Mouse (Mus musculus): Measurements from ENCODE around the gene Gimap8.
"Not testable (repeated sequence)": the region's sequence is repeated elsewhere in the genome, so short reads cannot be mapped to it uniquely, and the experiment has no call there.

Gimap8 gene

GRCm38 (mm10) chr6:48646995-48647394 lies at the start of gene Gimap8:
Gimap8 (plus strand) TSS chr6:48647234.
- DNase-seq: peak; percentile 84 to 89

GRCm38 (mm10) chr6:48600594-48600993 lies 46.4 kb upstream of the Gimap8 start:
- no peak for DNase-seq

GRCm38 (mm10) chr6:48601271-48602079 lies 45.6 kb upstream of the Gimap8 start, which contains the start of gene Zfp775:
Zfp775 (plus strand) TSS chr6:48602063.
- DNase-seq: peak; percentile 90

GRCm38 (mm10) chr6:48602080-48602741 lies 44.8 kb upstream of the Gimap8 start:
- DNase-seq: peak in 1 of 2 experiments; percentile 21

GRCm38 (mm10) chr6:48608124-48608523 lies 38.9 kb upstream of the Gimap8 start:
- DNase-seq: no peak

- DNase-seq: no peak
Measured at GRCm38 (mm10) chr6:48609512-48609911, 37.5 kb upstream of the Gimap8 start.

GRCm38 (mm10) chr6:48610657-48611056 lies 36.4 kb upstream of the Gimap8 start:
- DNase-seq: no peak

GRCm38 (mm10) chr6:48613464-48613863 lies 33.6 kb upstream of the Gimap8 start:
- DNase-seq: no peak

- DNase-seq: no peak
Measured at GRCm38 (mm10) chr6:48614756-48615155, 32.3 kb upstream of the Gimap8 start.

GRCm38 (mm10) chr6:48620031-48620430 lies 27.0 kb upstream of the Gimap8 start:
- DNase-seq: no peak

- not testable (repeated sequence) for DNase-seq
Measured at GRCm38 (mm10) chr6:48622186-48622843, 24.7 kb upstream of the Gimap8 start.

- no peak for DNase-seq
Measured at GRCm38 (mm10) chr6:48623460-48623859, 23.6 kb upstream of the Gimap8 start.

GRCm38 (mm10) chr6:48626464-48626863 lies 20.6 kb upstream of the Gimap8 start, which contains the start of gene AI854703:
AI854703 (plus strand) TSS chr6:48626764.
- DNase-seq: no peak

- DNase-seq: peak; percentile 35 to 39
Measured at GRCm38 (mm10) chr6:48626984-48627383, 20.1 kb upstream of the Gimap8 start.

- no peak for DNase-seq
Measured at GRCm38 (mm10) chr6:48627511-48627924, 19.5 kb upstream of the Gimap8 start.

- no peak for DNase-seq
Measured at GRCm38 (mm10) chr6:48628377-48628776, 18.7 kb upstream of the Gimap8 start.

GRCm38 (mm10) chr6:48628808-48629660 lies 18.0 kb upstream of the Gimap8 start:
- peak; percentile 51 to 55 for DNase-seq

- DNase-seq: no peak
Measured at GRCm38 (mm10) chr6:48629661-48630034, 17.4 kb upstream of the Gimap8 start.

GRCm38 (mm10) chr6:48630831-48631230 lies 16.2 kb upstream of the Gimap8 start:
- no peak for DNase-seq

GRCm38 (mm10) chr6:48635105-48635504 lies 11.9 kb upstream of the Gimap8 start:
- DNase-seq: no peak

GRCm38 (mm10) chr6:48636515-48636914 lies 10.5 kb upstream of the Gimap8 start:
- no peak for DNase-seq

- no peak for DNase-seq
Measured at GRCm38 (mm10) chr6:48637811-48638500, 9.1 kb upstream of the Gimap8 start.

Measured in B cell, adult 2 months (primary cell).